Mouse (Mus musculus) left cerebral cortex, adult 2 months (tissue): ENCODE measurements around the gene Ccm2. TPM values are rescaled to one million over a fixed set of nuclear protein-coding genes. Genes with fewer than 3 reads are reported as not detected.
A peak's percentile ranks its signal among the peaks of the same experiment; 100 is the strongest.

Experiments used
- DNase-seq, 2 experiments: peaks; one replicate each; pipeline ENCODE4 v3.0.0; 2021 to 2022; ENCODE audit warnings: low spot score in 2 of 2, mixed read lengths in 1 of 2; ENCODE audit errors: extremely low spot score in 1 of 2
- H3K27ac ChIP-seq: fragments of 200-600 bp; 2 replicates; pipeline ENCODE4 v1.8.1; 2022
- H3K4me3 ChIP-seq: fragments of 200-600 bp; 2 replicates; pipeline ENCODE4 v1.8.1; 2022
- CTCF ChIP-seq: fragments of 200-600 bp; IDR thresholded peaks from 2 replicates; pipeline ENCODE4 v1.8.1; 2022; ENCODE audit warnings: antibody characterized with exemption, mild to moderate bottlenecking, moderate library complexity
- intact Hi-C: fragments of 180-260 bp; cut with DNase I; formaldehyde crosslinking; loops from one replicate; pipeline ENCODE4 v1.15.1; 2025
- total RNA-seq, 2 experiments: library from RNA; stranded (reverse); gene quantifications; 2 replicates each; pipeline ENCODE4 v1.2.3; 2021

Ccm2 gene
- total RNA-seq, 2 experiments from 2014 or later: 51.3 to 69.5 TPM

DNA sequence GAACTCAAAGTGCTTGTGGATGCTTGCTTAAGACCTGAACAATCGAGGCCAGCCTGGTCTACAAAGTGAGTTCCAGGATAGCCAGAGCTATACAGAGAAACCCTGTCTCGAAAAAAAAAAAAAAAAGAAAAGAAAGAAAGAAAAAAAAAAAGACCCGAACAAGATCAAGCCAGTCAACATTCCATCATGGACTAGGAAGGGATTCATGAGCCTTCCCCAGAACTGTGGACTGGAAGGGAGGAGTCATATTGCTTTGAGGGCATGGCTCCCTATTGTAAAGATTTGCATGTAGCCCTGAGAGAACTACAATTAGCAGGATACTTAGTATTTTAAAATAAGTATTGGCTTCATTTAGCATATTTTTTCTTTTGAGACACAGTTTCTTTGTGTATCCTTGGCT, 2.0 kb upstream of the Ccm2 start:
- intact Hi-C loops: no loop called here

DNA sequence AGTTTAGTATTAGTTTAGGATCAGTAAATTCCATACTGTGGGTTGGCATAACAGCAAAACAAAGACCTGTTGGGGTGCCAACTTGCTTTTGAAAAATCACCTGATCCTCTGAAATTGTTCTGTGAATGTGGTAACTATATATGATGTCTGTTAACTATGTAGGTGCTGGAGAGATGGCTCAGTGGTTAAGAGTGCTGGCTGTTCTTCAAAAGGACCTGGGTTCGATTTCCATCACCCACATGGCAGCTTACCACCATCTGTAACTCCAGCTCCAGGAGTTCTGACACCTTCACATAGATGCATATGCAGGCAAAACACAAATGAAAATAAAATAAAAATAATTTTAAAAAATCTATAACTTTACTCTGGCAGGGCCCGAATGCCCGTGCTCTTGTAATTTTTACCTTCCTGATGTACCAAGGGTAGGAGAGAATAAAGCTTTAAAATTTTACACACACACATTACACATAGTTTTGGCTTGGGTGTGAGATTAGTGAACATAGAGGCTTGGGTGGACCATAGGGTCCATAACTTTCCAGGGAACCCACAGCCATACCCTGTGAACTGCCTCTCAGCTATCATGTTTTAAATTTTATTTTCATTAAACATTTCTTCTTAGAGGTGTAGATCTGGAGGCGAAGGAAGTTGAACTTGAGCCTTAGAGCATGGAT, 1.4 kb upstream of the Ccm2 start:
- no peak overlapping the region for H3K4me3 ChIP-seq
- no peak overlapping the region for H3K27ac ChIP-seq
- intact Hi-C loops: no loop called here
- TF ChIP-seq CTCF: no peak
- no peak for DNase-seq

More for the DNA sequence above, 2.0 kb upstream of the Ccm2 start:
- Histone ChIP-seq H3K4me3 (no peak overlapping the region), H3K27ac (no peak overlapping the region)
- no peak for DNase-seq
- TF ChIP-seq CTCF: no peak

DNA sequence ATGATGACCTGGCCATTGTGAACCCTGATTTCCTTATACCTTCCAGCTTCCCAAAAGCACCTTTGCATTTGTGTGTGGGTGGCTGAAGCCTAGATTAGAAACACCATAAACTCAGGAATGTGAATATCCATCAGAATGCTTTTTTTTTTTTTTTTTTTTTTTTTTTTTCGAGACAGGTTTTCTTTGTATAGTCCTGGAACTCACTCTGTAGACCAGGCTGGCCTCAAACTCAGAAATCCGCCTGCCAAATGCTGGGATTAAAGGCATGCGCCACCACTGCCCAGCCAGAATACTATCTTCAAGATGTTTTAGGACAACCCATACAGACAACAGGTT, 862 bp upstream of the Ccm2 start:
- intact Hi-C loops: loop anchor here (1.0 kb wide), 1 partner anchor 80 kb away; the partner anchor contains the start of gene Tbrg4
- peak overlapping the region; percentile 88 for H3K4me3 ChIP-seq
- TF ChIP-seq CTCF: no peak
- DNase-seq: no peak
- H3K27ac ChIP-seq: peak overlapping the region; percentile 90

DNA sequence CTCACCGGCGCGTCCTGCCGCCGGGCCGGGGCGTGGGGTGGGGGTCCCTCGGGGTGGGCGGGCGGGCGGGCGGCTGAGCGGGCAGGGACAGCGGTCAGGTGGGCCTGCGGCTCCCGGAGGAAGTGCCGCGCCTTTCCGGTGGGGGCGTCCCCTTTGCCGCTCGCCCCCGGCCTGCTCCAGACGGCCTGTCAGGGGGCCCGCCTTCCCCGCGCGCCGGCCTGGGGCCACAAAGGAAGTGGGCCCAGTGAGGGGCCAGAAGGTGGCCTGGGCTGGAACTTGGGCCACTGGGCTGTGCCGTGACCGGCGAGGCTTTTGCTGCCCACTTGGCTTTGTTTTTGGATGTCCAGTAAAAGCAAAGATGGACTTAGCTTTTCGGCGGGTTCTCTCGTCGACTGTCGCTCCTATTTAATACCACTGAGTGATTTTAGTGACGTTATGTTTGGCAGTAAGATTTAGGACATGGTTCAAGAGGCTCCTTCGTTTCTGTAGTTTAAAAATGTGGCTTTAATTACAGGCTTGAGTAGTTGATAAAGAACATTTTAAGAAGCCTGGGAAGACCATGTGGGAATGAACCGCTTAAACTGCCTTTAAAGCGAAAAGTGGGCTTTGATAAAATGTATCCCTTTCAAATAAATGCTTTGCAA, 472 bp downstream of the Ccm2 start:
- no peak for TF ChIP-seq CTCF
- peak overlapping the region; percentile 88 for H3K4me3 ChIP-seq
- peak overlapping the region; percentile 90 for H3K27ac ChIP-seq
- intact Hi-C loops: loop anchor here (1.0 kb wide), 1 partner anchor 71 kb away; no protein-coding TSS in a partner anchor
- peak; percentile 46 to 54 for DNase-seq

DNA sequence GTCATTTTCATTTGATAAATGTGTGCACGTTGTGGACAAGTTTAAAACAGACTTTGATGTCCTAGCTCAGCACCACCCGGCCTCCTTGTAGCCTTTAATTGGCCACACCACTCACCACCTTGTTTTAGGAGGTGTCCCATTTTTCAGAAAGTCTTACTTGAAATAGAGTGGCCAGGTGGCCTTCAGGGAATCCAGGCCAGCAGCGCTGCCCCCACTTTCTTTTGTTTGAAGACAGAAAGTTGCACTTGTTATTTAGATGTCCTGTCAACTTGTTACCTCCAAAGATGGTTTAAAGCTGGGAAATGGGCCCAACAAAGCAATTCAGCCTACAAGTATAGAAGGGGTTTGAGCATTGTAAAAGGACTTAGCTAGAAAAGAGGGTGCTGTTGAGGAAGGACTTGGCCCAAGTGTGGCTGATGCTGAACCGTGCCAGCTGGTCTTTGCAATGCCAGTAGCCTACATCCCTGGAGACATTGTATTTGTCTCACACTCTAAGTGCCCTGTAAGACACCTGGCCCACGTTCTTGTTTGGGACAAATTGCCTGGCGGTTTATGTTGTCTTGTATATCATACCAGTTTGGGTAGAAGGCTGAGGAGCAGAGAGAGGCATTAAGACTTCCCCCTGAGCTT, 1.1 kb downstream of the Ccm2 start:
- TF ChIP-seq CTCF: no peak
- no peak for DNase-seq
- peak overlapping the region; percentile 88 for H3K4me3 ChIP-seq
- peak overlapping the region; percentile 90 for H3K27ac ChIP-seq
- intact Hi-C loops: loop anchor here (1.0 kb wide), 1 partner anchor 72 kb away; no protein-coding TSS in a partner anchor

DNA sequence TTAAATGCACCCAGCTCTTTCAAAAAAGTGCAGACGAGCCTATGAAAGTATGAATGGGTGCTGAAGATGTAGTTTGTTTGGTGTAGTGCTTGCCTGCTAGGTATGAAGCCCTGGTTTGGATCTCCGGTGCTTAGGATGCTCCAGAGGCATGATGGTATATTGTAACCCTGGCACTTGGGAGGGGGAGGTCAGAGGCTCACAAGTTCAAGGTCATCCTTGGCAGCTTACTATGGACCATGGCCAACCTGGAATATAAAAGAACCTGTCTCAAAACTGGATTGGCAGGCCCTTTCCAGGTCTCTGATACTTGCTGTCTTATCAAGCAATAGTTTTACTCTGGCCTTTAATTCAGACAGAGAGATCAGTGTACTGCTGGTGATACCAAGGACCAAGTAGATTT, 3.1 kb downstream of the Ccm2 start:
- intact Hi-C loops: no loop called here
- no peak for DNase-seq
- H3K27ac ChIP-seq: no peak overlapping the region
- H3K4me3 ChIP-seq: no peak overlapping the region
- no peak for TF ChIP-seq CTCF

DNA sequence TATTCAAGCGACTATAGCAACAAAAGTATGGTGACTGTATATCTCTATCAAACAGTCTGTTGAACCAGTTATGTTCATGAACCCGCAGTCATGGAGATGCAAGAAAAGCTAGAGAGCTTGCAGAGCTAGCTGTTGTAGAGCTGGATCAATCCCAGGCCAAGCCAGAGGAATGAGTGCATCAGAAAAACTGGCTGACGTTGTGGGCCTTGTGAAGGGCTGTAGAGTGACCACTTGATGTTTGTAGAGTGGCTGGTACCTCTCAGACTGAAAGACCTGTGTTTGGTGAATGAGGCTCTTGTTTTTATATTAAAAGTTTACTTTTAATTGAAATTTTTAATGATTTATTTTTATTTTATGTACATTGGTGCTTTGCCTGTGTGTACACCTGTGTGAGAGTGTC, 3.5 kb downstream of the Ccm2 start:
- TF ChIP-seq CTCF: no peak
- Histone ChIP-seq H3K27ac (no peak overlapping the region), H3K4me3 (no peak overlapping the region)
- no peak for DNase-seq
- intact Hi-C loops: no loop called here

DNA sequence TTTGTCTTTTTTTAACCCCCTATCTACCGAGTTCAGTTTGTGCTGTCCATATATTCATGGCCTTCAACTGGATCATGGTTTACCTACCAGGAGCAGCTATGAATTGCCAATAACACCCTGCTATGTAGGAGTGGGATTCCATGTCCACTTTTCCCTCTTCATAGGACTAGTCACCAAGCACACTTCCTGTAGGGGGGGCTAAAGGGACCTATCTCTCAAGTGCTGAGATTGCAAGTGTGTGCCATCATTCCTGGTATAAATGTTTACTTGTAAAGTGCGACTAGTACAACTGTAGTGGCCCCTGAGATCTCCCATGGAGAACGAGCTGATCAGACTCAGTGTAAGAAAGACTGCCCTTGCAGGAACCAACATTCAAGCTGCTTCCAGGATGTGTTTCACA, 11.5 kb downstream of the Ccm2 start:
- TF ChIP-seq CTCF: no peak; the same call in 1 of the 2 replicates
- Histone ChIP-seq H3K27ac (no peak overlapping the region), H3K4me3 (no peak overlapping the region)
- intact Hi-C loops: no loop called here
- no peak for DNase-seq

DNA sequence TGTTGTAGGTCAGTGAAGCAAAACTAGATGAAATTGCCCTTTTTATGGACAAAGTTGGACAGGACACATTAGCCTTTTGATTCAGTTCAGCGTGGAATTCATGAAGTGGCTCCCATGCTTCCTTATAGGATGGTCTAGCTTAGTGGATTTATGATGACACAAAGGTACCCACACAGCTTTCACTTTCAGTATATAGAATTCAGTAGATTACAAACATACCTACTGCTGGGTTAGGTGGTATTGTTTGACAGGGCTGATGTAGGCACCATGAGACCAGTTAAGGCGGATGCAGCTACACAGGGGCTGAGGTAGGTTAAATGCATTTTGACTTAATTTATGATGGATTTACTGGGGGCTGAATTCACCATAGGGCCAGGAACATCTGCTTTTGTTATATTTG, 13.3 kb downstream of the Ccm2 start:
- Histone ChIP-seq H3K27ac (no peak overlapping the region), H3K4me3 (no peak overlapping the region)
- intact Hi-C loops: no loop called here
- DNase-seq: no peak
- no peak for TF ChIP-seq CTCF

DNA sequence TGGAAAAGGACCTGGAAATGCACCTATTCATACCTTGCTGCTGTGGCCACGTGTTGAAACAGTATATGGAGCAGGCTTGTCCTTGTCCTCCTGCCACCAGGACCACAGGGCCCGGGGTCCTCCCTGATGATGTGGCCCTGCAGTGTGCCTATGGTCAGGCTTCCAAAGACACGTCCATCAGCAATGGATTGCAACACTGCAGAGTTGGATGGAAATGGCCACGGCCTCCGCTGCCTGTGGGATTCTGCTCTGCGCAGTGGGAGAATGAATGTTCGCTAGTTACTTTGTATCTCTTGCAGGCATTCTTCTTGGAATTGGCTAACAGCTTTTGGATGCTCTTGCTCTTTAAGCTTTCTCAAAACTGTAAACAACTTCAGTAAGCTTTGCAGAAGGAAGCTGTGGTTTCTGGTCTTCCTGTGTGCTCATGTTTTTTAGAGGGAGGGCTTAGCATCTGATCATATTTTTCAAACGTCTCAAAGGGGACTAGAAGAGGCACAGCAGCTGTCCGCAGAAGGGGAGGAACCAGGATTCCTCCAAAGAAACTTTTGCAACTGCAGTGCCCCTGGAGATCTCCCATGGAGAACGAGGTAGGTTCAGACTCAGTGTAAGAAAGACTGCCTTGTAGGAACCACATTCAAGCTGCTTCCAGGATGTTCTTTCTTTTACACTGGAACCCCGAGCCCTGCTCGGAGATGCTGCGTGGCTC, 14.1 kb downstream of the Ccm2 start:
- no peak for DNase-seq
- no peak for TF ChIP-seq CTCF
- no peak overlapping the region for H3K4me3 ChIP-seq
- H3K27ac ChIP-seq: no peak overlapping the region
- intact Hi-C loops: no loop called here

DNA sequence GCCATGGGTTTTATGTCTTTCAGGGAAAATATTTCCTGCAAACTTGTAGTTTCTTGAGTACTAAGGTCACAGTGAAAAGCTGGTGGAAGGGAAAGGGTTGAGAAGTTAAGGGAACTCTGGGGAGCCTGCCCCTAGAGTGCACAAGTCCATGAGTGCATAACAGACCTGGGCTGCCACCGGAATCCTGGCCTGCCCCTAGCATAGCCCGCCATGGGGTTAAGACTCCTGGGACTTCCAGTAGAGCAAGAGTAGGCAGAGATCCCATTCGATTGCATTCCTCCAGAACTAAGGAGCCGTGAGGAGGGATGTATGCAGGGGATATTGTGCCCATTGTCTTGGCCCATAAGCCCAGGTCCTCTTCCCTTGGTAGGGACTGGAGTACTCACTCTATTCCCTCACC, 14.8 kb downstream of the Ccm2 start:
- no peak overlapping the region for H3K27ac ChIP-seq
- no peak overlapping the region for H3K4me3 ChIP-seq
- intact Hi-C loops: no loop called here
- no peak for TF ChIP-seq CTCF
- DNase-seq: no peak

DNA sequence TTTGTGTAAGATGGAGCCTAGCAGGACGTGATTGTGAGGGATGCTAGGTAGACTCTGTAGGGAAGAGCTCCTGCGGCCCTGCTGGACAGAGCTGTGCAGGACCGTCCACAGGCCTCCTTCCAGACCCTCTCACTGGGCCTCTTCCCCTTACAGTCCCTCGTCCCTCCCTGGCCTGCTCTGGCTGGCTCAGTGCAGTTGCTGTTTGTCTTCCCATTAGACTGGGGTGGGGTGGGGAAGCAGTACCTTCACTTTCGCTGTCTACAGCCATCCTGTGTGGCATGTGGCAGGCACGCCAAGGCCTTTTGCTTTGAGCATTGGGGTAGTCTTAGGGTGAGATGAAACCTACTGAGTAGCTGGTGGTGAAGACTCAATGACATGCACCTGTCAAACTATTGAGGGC, 15.7 kb downstream of the Ccm2 start:
- intact Hi-C loops: no loop called here
- no peak overlapping the region for H3K4me3 ChIP-seq
- no peak for DNase-seq
- no peak overlapping the region for H3K27ac ChIP-seq
- TF ChIP-seq CTCF: no peak
